Mouse (Mus musculus) gonadal fat pad, adult 2 months (tissue): ENCODE measurements at regions not wholly inside any gene's neighbourhood (a gene's known extent, or its start where the extent isn't known, plus 50 kb on each side); places are given as distances from the start of the nearest gene placed in this dataset.

Source experiments
- DNase-seq: peaks from one replicate; pipeline ENCODE4 v3.0.0-alpha.2; 2012; ENCODE audit warnings: low read depth

DNA sequence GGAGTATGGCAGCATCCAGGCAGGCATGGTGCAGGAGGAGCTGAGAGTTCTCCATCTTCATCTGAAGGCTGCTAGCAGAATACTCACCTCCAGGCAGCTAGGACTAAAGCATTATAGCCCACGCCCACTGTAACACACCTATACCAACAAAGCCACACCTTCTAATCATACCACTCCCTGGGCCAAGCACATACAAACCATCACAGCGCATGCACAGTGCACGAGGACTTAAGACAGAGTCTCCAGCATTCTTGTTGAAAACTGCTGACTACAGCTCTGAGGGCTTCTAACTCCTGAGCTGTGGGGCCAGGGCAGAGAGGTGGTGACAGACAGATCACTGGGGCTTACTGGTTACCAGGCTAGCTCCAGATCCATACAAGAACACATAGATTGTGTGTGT is 68.0 kb upstream of the Cnot2 start:
- no peak for DNase-seq

DNA sequence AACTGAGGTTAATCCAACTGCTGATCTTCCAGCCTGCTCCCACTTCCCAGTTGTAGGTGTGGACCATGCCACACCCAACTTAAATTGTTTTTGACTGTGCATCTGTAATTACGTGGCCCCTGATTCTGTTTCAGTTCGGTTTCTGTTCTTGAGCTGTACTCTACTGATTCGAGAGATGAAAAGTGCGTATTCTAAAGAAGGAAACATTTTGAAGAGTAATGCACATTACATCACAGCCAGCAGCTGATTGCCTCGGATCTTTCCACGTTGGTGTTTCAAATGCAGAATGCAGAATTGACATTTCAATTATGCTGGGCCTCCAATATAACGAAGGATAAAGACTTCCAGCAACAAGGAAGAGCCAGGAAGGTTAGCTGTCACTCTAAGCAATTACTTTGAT is 64.7 kb upstream of the Cnot2 start:
- DNase-seq: no peak

DNA sequence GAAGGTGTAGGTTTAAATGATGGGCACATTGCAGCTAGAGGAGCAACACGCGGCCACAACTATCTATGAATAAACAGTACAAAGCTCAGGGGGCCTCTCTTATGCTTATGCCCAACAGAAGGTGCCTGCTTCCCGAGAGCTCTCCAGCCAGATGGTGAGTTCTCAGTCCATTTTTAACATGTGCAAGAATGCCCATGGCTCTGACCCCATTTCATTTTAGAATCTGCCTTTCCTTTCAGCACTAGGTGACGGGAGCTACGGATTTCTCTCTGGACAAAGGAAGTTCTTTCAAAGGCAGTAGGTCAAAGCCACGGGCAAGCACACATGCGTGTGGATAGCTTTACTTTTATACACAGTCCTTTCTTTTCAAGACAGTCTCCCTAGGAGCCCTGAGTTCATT is 64.3 kb upstream of the Cnot2 start:
- DNase-seq: no peak

GRCm38 (mm10) chr10:116645108-116645507 is 63.8 kb upstream of the Cnot2 start:
- no peak for DNase-seq
